Mouse (Mus musculus): ENCODE measurements around the gene Dytn.

DNA sequence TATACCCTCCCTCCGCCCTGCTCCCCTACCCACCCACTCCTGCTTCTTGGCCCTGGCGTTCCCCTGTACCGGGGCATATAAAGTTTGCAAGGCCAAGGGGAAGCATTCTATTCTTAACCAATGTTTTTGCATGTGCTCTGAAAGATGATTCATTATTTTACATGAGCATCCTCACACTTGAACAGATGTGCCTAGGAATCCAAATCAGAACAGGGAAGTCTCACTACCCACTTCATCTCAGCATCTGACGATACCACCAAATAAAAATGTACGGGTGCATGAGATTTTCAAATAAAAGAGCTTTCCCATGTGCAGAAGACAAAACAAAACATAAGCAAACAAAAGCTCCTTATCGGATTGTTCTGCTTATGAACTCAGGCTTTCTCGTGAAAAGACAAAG lies 33.4 kb upstream of the Dytn start:
- TF ChIP-seq CTCF (IDR thresholded peaks at IDR 0.05; ENCODE audit: low read depth, low read length) (no peak), POLR2A (IDR thresholded peaks at IDR 0.05; ENCODE audit: insufficient read depth, low read length) (no peak), EP300 (IDR thresholded peaks at IDR 0.05; ENCODE audit: insufficient read depth, low read depth, low read length) (no peak)
